In genomic region chr2:152704811-152705370, GRCm38 (mm10) we compare ENCODE assay signal across 10 mouse cellular contexts. TPM values are rescaled to one million over a fixed set of nuclear protein-coding genes. Genes with fewer than 3 reads are reported as not detected.
DNase-seq lines count a peak whose midpoint lies in the region; ATAC-seq and TF ChIP-seq lines count a peak whose summit lies in the region.
"Had no signal": no experiment of that assay in that cellular context is flagged by ENCODE, and none has a peak within 500 bp of the region (broad histone marks: within the 10 kb centered on the region; RNA-seq: fewer than 3 reads in every experiment).

No protein-coding gene starts in this region.

- H3K9ac ChIP-seq in kidney, postnatal 0 days (ENCODE audit: low read depth, low read length) = no peak overlapping the region
- H3K9ac ChIP-seq in embryonic facial prominence, embryonic 15.5 days = no peak overlapping the region
- no peak overlapping the region for H3K9ac ChIP-seq in midbrain, embryonic 16.5 days (ENCODE audit: low read depth, low read length)

- no peak overlapping the region for H3K4me2 ChIP-seq in kidney, postnatal 0 days (ENCODE audit: low read length)
- no peak overlapping the region for H3K4me2 ChIP-seq in embryonic facial prominence, embryonic 15.5 days (replicated peaks)
- no peak overlapping the region for H3K4me2 ChIP-seq in midbrain, embryonic 16.5 days (ENCODE audit: low read length)

- ATAC-seq in kidney, postnatal 0 days (replicated peaks; ENCODE audit: low FRiP score, low read depth) = no peak
- ATAC-seq in embryonic facial prominence, embryonic 15.5 days (ENCODE audit: insufficient number of reproducible peaks, low FRiP score, low TSS enrichment, low read depth) = no peak
- no peak for ATAC-seq in midbrain, embryonic 16.5 days
- no peak for ATAC-seq in CD4-positive, CD25-positive, alpha-beta regulatory T cell, adult 4 months

- no peaks in the 10 kb centered on the region for H3K27me3 ChIP-seq in kidney, postnatal 0 days (ENCODE audit: insufficient read depth, low read length)
- H3K27me3 ChIP-seq in embryonic facial prominence, embryonic 15.5 days = no peaks in the 10 kb centered on the region
- no peaks in the 10 kb centered on the region for H3K27me3 ChIP-seq in midbrain, embryonic 16.5 days (ENCODE audit: control insufficient read depth, insufficient read depth, low read depth, low read length)

- H3K4me1 ChIP-seq in kidney, postnatal 0 days (replicated peaks; ENCODE audit: insufficient read depth, low read length) = peaks cover 23% of the 10 kb centered on the region
- peaks cover 53% of the 10 kb centered on the region for H3K4me1 ChIP-seq in embryonic facial prominence, embryonic 15.5 days
- H3K4me1 ChIP-seq in midbrain, embryonic 16.5 days (ENCODE audit: control insufficient read depth, insufficient read depth, low read length) = peaks cover 18% of the 10 kb centered on the region

- H3K4me3 ChIP-seq in kidney, postnatal 0 days (replicated peaks; ENCODE audit: low read depth, low read length) = no peak overlapping the region
- H3K4me3 ChIP-seq in embryonic facial prominence, embryonic 15.5 days (replicated peaks) = no peak overlapping the region
- H3K4me3 ChIP-seq in midbrain, embryonic 16.5 days (ENCODE audit: low read depth, low read length) = no peak overlapping the region

- no peak for DNase-seq in kidney, postnatal 0 days (ENCODE audit: low spot score)
- no peak for DNase-seq in kidney, postnatal 14 days
- DNase-seq in cerebellum, postnatal 14 days = peak; percentile 49 to 56
- no peak for DNase-seq in lung, postnatal 4 days
- DNase-seq: lung, adult 2 months; thymus, postnatal 25 days had no signal

- H3K9me3 ChIP-seq in kidney, postnatal 0 days (replicated peaks; ENCODE audit: low read length) = no peaks in the 10 kb centered on the region
- H3K9me3 ChIP-seq in embryonic facial prominence, embryonic 15.5 days (replicated peaks) = no peaks in the 10 kb centered on the region
- no peaks in the 10 kb centered on the region; the same call in 1 of the 2 replicates for H3K9me3 ChIP-seq in midbrain, embryonic 16.5 days (replicated peaks; ENCODE audit: control insufficient read depth, low read length, poor library complexity, severe bottlenecking)
- H3K9me3 ChIP-seq: G1E had no signal

- H3K27ac ChIP-seq in kidney, postnatal 0 days = no peak overlapping the region
- H3K27ac ChIP-seq in embryonic facial prominence, embryonic 15.5 days (replicated peaks) = peak overlapping the region; percentile 94
- peak overlapping the region; percentile 72; the same call in 1 of the 2 replicates for H3K27ac ChIP-seq in midbrain, embryonic 16.5 days (ENCODE audit: low read length)

- peaks cover 56% of the 10 kb centered on the region for H3K36me3 ChIP-seq in kidney, postnatal 0 days (ENCODE audit: insufficient read depth, low read length)
- H3K36me3 ChIP-seq in embryonic facial prominence, embryonic 15.5 days = peaks cover 57% of the 10 kb centered on the region
- peaks cover 39% of the 10 kb centered on the region for H3K36me3 ChIP-seq in midbrain, embryonic 16.5 days (ENCODE audit: control insufficient read depth, insufficient read depth, low read length)

- WGBS in kidney, postnatal 0 days = 88% methylated on average over 14 of the region's 14 CpGs
- 88% methylated on average over 14 of the region's 14 CpGs for WGBS in embryonic facial prominence, embryonic 15.5 days
- WGBS in midbrain, embryonic 16.5 days = 91% methylated on average over 14 of the region's 14 CpGs

- TF ChIP-seq CTCF in kidney, postnatal 0 days (IDR thresholded peaks at IDR 0.05; ENCODE audit: low read depth) = peak; percentile 17; the same call in 1 of the 2 replicates

RNA-seq across cellular contexts. Expression of gene Mcts2, which starts 18.1 kb away (rescaled TPM):
- polyA plus RNA-seq in kidney, postnatal 0 days (2015; fragmentation: Nextera tagmentation; extraction: Ambion mirVana) = 33.9 and 36.6 TPM in 2 replicates
- polyA plus RNA-seq in embryonic facial prominence, embryonic 15.5 days (2015; fragmentation: Nextera tagmentation; extraction: Ambion mirVana) = 24.7 and 27.3 TPM in 2 replicates
- polyA plus RNA-seq in midbrain, embryonic 16.5 days (2015; fragmentation: Nextera tagmentation; extraction: Ambion mirVana) = 31.1 and 34.4 TPM in 2 replicates
- polyA plus RNA-seq in CD4-positive, CD25-positive, alpha-beta regulatory T cell, adult 4 months (2017; shearing (Covaris generic)) = 1 to 10 TPM; 3.7 to 3.9 TPM

RNA-seq across cellular contexts. Expression of gene Id1, which starts 31.2 kb away (rescaled TPM):
- 170 and 194 TPM in 2 replicates for polyA plus RNA-seq in kidney, postnatal 0 days (2015; fragmentation: Nextera tagmentation; extraction: Ambion mirVana)
- 142 and 160 TPM in 2 replicates for polyA plus RNA-seq in embryonic facial prominence, embryonic 15.5 days (2015; fragmentation: Nextera tagmentation; extraction: Ambion mirVana)
- polyA plus RNA-seq in midbrain, embryonic 16.5 days (2015; fragmentation: Nextera tagmentation; extraction: Ambion mirVana) = 23.7 and 35.7 TPM in 2 replicates
- under 1 TPM; 0.75 to 0.82 TPM for polyA plus RNA-seq in CD4-positive, CD25-positive, alpha-beta regulatory T cell, adult 4 months (2017; shearing (Covaris generic))

RNA-seq across cellular contexts. Expression of gene H13, which starts 35.6 kb away (rescaled TPM):
- polyA plus RNA-seq in kidney, postnatal 0 days (2015; fragmentation: Nextera tagmentation; extraction: Ambion mirVana) = 160 and 162 TPM in 2 replicates
- 130 and 137 TPM in 2 replicates for polyA plus RNA-seq in embryonic facial prominence, embryonic 15.5 days (2015; fragmentation: Nextera tagmentation; extraction: Ambion mirVana)
- 181 and 187 TPM in 2 replicates for polyA plus RNA-seq in midbrain, embryonic 16.5 days (2015; fragmentation: Nextera tagmentation; extraction: Ambion mirVana)
- polyA plus RNA-seq in CD4-positive, CD25-positive, alpha-beta regulatory T cell, adult 4 months (2017; shearing (Covaris generic)) = 10 to 100 TPM; 76.1 to 76.2 TPM

RNA-seq across cellular contexts. Expression of gene Cox4i2, which starts 49.1 kb away (rescaled TPM):
- polyA plus RNA-seq in kidney, postnatal 0 days (2015; fragmentation: Nextera tagmentation; extraction: Ambion mirVana) = 15.8 and 16.3 TPM in 2 replicates
- 37.7 and 37.9 TPM in 2 replicates for polyA plus RNA-seq in embryonic facial prominence, embryonic 15.5 days (2015; fragmentation: Nextera tagmentation; extraction: Ambion mirVana)
- 5.0 and 5.4 TPM in 2 replicates for polyA plus RNA-seq in midbrain, embryonic 16.5 days (2015; fragmentation: Nextera tagmentation; extraction: Ambion mirVana)
- polyA plus RNA-seq in CD4-positive, CD25-positive, alpha-beta regulatory T cell, adult 4 months (2017; shearing (Covaris generic)) = under 1 TPM in 1 of 2 experiments, not detected in 1; 0.46 TPM
- polyA plus RNA-seq: G1E had no signal

Comparison
In these comparisons a context has a peak if more than half of its experiments do, and no peak if none do; other contexts are left out.
1. DNase-seq: peak in cerebellum, postnatal 14 days (2 of 2); none in kidney, postnatal 0 days (single experiment), kidney, postnatal 14 days (single experiment) and lung, postnatal 4 days (0 of 2).
2. RNA of gene Id1, which starts 31.2 kb away (polyA plus RNA-seq): 170 to 194 TPM in kidney, postnatal 0 days, 142 to 160 TPM in embryonic facial prominence, embryonic 15.5 days and 23.7 to 35.7 TPM in midbrain, embryonic 16.5 days; 0.75 to 0.82 TPM in CD4-positive, CD25-positive, alpha-beta regulatory T cell, adult 4 months; every median in the first group is over 10 times any median in the second.